Comparison of ENCODE assay signal across 8 mouse cellular contexts in genomic region chr4:129336291-129336690, GRCm38 (mm10). TPM values are rescaled to one million over a fixed set of nuclear protein-coding genes. Genes with fewer than 3 reads are reported as not detected.
A peak's percentile ranks its signal among the peaks of the same experiment; 100 is the strongest.
DNase-seq lines count a peak whose midpoint lies in the region; ATAC-seq lines count a peak whose summit lies in the region.

No protein-coding gene starts in this region.

- H3K4me1 ChIP-seq in kidney, embryonic 15.5 days = peaks cover 37% of the 10 kb centered on the region
- H3K4me1 ChIP-seq in hindbrain, embryonic 12.5 days = peaks cover 31% of the 10 kb centered on the region
- H3K4me1 ChIP-seq in midbrain, embryonic 13.5 days (replicated peaks) = peaks cover 44% of the 10 kb centered on the region

- ATAC-seq in kidney, embryonic 15.5 days (replicated peaks; ENCODE audit: low FRiP score) = no peak
- ATAC-seq in hindbrain, embryonic 12.5 days (ENCODE audit: low FRiP score) = no peak
- no peak for ATAC-seq in midbrain, embryonic 13.5 days

- peak overlapping the region; percentile 99 for H3K27ac ChIP-seq in kidney, embryonic 15.5 days
- H3K27ac ChIP-seq in hindbrain, embryonic 12.5 days = peak overlapping the region; percentile 99
- peak overlapping the region; percentile 99 for H3K27ac ChIP-seq in midbrain, embryonic 13.5 days

- H3K9me3 ChIP-seq in kidney, embryonic 15.5 days (replicated peaks) = no peaks in the 10 kb centered on the region
- no peaks in the 10 kb centered on the region for H3K9me3 ChIP-seq in hindbrain, embryonic 12.5 days (replicated peaks)
- no peaks in the 10 kb centered on the region for H3K9me3 ChIP-seq in midbrain, embryonic 13.5 days

- peak overlapping the region; percentile 61 for H3K9ac ChIP-seq in kidney, embryonic 15.5 days
- peak overlapping the region; percentile 75 for H3K9ac ChIP-seq in hindbrain, embryonic 12.5 days
- H3K9ac ChIP-seq in midbrain, embryonic 13.5 days (replicated peaks) = peak overlapping the region; percentile 67

- DNase-seq in kidney, adult 11 months = no peak
- DNase-seq in Muller cell, postnatal 12 days (ENCODE audit: inconsistent ontology term) = peak; percentile 9
- DNase-seq in ovary, postnatal 10 days (ENCODE audit: low spot score) = no peak
- no peak for DNase-seq in adrenal gland, postnatal 25 days
- DNase-seq in thymus, postnatal 36 days = no peak

- H3K27me3 ChIP-seq in kidney, embryonic 15.5 days = no peaks in the 10 kb centered on the region
- H3K27me3 ChIP-seq in hindbrain, embryonic 12.5 days = no peaks in the 10 kb centered on the region
- H3K27me3 ChIP-seq in midbrain, embryonic 13.5 days = no peaks in the 10 kb centered on the region

- whole genome bisulfite sequencing in kidney, embryonic 15.5 days = 36% methylated on average over 14 of the region's 14 CpGs
- WGBS in hindbrain, embryonic 12.5 days = 53% methylated on average over 14 of the region's 14 CpGs
- 56% methylated on average over 14 of the region's 14 CpGs for WGBS in midbrain, embryonic 13.5 days

- H3K36me3 ChIP-seq in kidney, embryonic 15.5 days = peaks cover 33% of the 10 kb centered on the region
- H3K36me3 ChIP-seq in hindbrain, embryonic 12.5 days = peaks cover 11% of the 10 kb centered on the region
- H3K36me3 ChIP-seq in midbrain, embryonic 13.5 days = peaks cover 11% of the 10 kb centered on the region

- peak overlapping the region; percentile 83 for H3K4me3 ChIP-seq in kidney, embryonic 15.5 days (replicated peaks)
- H3K4me3 ChIP-seq in hindbrain, embryonic 12.5 days = peak overlapping the region; percentile 93
- H3K4me3 ChIP-seq in midbrain, embryonic 13.5 days (replicated peaks) = peak overlapping the region; percentile 96

- peak overlapping the region; percentile 83 for H3K4me2 ChIP-seq in kidney, embryonic 15.5 days
- H3K4me2 ChIP-seq in hindbrain, embryonic 12.5 days (replicated peaks) = peak overlapping the region; percentile 88
- H3K4me2 ChIP-seq in midbrain, embryonic 13.5 days (replicated peaks) = peak overlapping the region; percentile 76

RNA-seq across cellular contexts. Expression of gene Zbtb8os, which starts 0.8 kb away (rescaled TPM):
- 46.9 and 47.5 TPM in 2 replicates for polyA plus RNA-seq in kidney, embryonic 15.5 days (2015; fragmentation: Nextera tagmentation; extraction: Ambion mirVana)
- 33.3 and 33.8 TPM in 2 replicates for polyA plus RNA-seq in hindbrain, embryonic 12.5 days (2016; fragmentation: Nextera tagmentation; extraction: Ambion mirVana)
- 28.0 and 32.2 TPM in 2 replicates for polyA plus RNA-seq in midbrain, embryonic 13.5 days (2015; fragmentation: Nextera tagmentation; extraction: Ambion mirVana)
- 42.7 and 59.1 TPM in 2 replicates for total RNA-seq in adrenal gland, postnatal 25 days (2021)

RNA-seq across cellular contexts. Expression of gene Rbbp4, which starts 1.1 kb away (rescaled TPM):
- polyA plus RNA-seq in kidney, embryonic 15.5 days (2015; fragmentation: Nextera tagmentation; extraction: Ambion mirVana) = 430 and 490 TPM in 2 replicates
- 465 and 467 TPM in 2 replicates for polyA plus RNA-seq in hindbrain, embryonic 12.5 days (2016; fragmentation: Nextera tagmentation; extraction: Ambion mirVana)
- polyA plus RNA-seq in midbrain, embryonic 13.5 days (2015; fragmentation: Nextera tagmentation; extraction: Ambion mirVana) = 419 and 460 TPM in 2 replicates
- 76.8 and 152 TPM in 2 replicates for total RNA-seq in adrenal gland, postnatal 25 days (2021)

RNA-seq across cellular contexts. Expression of gene Zbtb8a, which starts 41.6 kb away (rescaled TPM):
- polyA plus RNA-seq in kidney, embryonic 15.5 days (2015; fragmentation: Nextera tagmentation; extraction: Ambion mirVana) = 15.7 and 18.0 TPM in 2 replicates
- polyA plus RNA-seq in hindbrain, embryonic 12.5 days (2016; fragmentation: Nextera tagmentation; extraction: Ambion mirVana) = 16.1 and 17.7 TPM in 2 replicates
- polyA plus RNA-seq in midbrain, embryonic 13.5 days (2015; fragmentation: Nextera tagmentation; extraction: Ambion mirVana) = 17.2 and 19.7 TPM in 2 replicates
- 7.0 and 8.7 TPM in 2 replicates for total RNA-seq in adrenal gland, postnatal 25 days (2021)

RNA-seq across cellular contexts. Expression of gene Sync, which starts 48.9 kb away (rescaled TPM):
- 1.1 and 1.6 TPM in 2 replicates for polyA plus RNA-seq in kidney, embryonic 15.5 days (2015; fragmentation: Nextera tagmentation; extraction: Ambion mirVana)
- polyA plus RNA-seq in hindbrain, embryonic 12.5 days (2016; fragmentation: Nextera tagmentation; extraction: Ambion mirVana) = 1.7 and 1.8 TPM in 2 replicates
- 0.27 and 0.67 TPM in 2 replicates for polyA plus RNA-seq in midbrain, embryonic 13.5 days (2015; fragmentation: Nextera tagmentation; extraction: Ambion mirVana)
- total RNA-seq in adrenal gland, postnatal 25 days (2021) = 0.61 and 0.86 TPM in 2 replicates
